Mouse (Mus musculus): ENCODE data around the gene Cd83. TPM values are rescaled to one million over a fixed set of nuclear protein-coding genes. Genes with fewer than 3 reads are reported as not detected.

Cd83 gene
- total RNA-seq, 4 experiments from 2014 or later: 2.2 to 5.8 (median 3.8) TPM

DNA sequence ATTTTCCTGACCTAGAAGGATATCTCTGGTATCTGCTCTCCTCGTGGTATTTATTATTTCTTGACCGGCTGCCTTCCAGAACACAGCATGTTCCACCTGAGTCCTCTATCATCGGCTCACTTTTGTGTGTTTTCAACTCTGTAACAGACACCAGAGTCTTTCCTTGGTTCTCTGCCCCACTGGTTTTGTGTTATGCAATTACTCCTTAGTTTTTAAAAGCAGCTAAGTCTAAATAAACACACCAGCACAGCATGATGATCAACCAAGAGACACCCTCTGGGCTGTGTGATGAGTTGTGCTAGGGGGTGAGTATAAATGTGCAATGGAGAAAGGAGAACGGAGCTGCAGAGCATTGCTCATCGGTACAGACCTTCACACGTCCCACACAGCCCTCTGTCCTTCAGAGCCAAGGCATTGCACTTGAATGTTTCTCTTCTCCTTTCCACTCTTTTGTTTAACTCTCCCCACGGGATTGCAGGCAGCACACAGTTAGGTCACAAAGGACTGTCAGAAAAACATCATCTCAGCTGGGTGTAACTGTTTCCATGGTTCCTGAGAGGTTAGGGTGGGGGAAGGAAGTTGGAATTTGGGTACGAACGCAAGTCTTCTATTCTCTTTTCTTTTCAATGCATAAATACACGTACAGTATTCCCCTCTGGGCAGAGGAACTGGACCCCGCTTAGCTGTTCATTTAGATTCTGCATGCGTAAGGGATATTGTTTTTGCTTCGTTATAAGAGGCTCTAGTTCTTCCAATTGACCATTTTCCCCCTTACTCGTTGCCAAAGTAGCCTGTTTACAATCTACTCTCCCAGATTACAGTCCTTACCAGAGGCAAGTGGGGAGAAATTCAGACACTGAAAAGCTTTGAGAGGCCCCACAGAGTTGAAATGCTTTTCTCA lies 22.0 kb downstream of the Cd83 start:
- DNase-seq: no peak

DNA sequence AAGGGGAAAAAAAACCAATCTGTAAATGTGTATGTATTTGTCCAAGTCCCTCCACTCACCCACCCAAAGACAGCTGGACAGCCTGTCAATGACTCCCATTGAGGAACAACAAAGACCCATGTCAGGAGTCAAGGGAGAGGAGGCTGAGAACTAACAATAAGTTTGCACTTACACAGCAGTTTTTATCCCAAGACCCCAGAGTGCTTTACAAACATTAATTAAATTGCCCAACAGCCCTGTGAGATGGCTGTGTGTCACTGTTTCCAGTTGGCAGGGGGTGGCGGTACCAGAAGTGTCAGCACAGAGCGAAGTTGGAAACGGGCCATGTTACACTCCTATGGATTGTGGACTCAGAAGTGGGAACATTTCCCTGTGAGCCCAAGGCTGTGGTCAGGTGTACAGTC lies 22.7 kb downstream of the Cd83 start:
- DNase-seq: no peak

DNA sequence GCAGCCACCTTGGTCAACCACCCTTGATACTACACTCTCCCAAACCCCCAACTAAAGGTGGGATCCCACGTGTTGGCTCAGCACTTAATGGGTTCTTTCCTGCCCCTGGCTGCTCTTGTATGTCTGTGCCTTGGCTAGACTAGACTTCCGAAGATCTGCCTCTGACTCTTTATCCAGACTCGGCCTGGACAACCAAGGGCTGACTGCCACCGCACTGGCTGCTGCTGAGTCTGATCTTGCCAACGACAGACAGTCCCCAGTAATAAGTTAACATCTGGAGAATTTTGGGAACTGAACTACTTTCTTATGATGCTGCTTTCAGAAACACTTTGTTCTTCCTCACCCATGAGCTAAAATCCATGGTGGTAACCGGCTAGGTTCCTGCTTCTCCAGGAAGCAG lies 26.0 kb downstream of the Cd83 start:
- DNase-seq: no peak

DNA sequence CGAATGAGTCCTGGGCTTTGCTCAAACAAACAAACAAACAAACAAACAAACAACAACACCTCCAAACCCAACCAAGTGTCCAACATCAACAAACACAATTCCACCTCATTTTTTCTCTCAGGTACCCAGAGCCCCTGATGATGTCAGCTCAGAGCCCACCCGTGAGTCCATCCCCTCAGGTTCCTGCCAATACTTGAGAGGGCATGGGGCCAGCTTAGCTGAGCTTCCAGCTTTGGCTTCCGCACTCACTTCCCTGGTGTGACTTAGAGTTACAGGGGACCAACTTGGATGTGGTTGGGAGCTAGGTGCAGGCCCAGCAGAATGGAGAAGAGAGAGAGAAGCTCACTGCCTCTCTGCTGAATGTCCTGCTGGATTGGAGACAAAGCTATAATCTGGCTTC lies 27.3 kb downstream of the Cd83 start:
- DNase-seq: no peak

DNA sequence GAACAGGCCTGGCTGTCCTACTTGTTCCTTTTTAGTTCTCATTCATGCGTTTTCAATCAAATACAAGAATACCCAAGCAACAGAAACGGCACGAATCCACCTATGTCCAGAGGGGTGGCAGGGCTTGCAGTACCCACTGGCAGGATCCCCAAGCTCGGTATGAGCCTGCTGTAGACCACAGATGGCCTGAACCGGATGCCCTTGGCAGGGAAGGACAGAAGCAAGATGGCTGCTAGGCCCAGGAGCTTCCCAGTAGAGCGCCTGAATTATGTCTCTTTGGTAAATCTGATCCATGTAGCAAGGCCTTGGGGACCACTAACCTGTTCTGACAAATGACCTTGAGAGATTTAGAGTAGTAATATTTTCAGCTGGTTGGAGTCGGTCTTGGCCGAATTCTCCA lies 28.9 kb downstream of the Cd83 start:
- no peak for DNase-seq

DNA sequence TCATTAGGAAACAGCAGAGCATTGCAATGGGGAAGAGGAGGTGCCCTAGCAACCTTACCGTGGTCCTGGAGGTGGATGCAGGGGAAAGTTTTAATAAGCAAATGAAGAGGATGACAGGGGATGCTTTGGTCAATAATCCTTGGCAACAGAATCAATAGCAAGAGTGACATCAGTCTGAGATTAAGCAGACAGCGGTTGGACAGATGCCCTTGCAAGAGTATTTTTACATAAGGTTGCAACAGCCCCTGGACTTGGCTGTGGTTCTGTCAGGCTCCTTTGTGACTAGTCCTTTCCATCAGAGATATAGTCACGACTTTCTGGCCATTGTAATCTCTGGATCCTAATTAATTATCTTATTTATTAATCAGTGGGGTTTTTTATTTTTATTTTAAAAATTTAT lies 32.9 kb downstream of the Cd83 start:
- DNase-seq: no peak

DNA sequence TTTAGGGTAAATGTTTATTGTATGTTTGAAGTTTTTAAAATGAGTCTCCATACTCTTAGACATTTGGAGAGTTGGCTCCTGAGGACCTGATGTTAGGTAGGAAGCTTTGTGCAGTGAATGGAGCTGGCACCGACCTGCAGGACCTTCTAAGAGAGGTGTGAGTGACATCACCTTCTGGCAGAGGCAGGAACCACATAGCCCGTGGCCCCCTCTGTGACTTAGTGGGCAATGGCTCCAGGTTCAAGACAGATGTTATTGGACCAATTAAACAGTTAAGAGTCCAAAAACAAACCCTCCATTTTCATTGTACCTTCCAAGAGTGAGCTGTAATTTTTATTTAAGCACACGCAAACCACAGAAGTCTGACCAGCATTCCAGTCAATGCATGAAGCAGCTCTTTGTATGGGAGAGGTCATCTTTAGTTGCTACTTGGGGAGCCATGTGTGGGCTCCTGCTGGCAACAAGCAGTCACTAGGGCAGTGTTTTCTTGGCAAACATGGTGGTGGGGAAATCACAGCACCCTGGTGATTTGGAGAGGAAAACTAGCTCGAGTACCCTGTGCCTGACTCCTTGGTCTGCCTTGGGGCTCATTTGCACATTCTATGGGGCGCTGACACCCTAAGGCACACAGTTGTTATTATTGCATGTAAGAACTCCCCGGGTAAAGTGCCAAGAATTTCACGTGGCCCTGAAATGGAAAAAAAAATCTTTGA lies 33.9 kb downstream of the Cd83 start:
- no peak for DNase-seq

DNA sequence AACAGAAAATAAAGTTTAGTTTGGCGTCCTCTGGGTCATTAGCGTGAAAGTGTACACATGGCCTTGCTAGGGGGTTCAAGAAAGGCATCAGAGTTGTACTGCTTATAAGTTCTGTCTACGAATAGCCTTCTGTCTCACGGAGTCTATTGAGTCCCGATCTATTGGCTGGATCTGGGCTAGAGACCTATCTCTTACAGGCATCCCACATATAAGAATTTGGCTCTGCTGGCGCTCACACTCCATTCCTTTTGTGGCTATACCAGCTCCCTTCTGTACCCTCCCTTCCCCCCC lies 34.4 kb downstream of the Cd83 start:
- no peak for DNase-seq

DNA sequence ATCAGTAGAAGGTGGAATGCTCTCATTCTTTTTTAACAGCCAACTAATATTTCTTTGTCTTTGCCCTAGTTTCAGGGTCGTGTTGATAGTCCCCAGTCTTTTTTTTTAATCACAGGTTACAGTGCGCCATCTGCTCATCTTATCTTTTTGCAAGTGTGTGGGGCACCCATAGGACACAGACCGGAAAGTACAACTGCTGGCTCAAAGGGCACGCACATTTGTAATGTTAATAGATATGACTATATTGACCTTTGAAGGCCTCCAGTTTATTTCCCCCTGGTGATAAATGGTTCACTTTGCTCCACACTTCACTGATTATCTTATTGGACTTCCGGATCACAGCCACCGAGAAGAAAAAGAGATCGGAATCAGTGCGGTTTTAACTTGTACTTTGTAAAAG lies 35.5 kb downstream of the Cd83 start:
- no peak for DNase-seq

DNA sequence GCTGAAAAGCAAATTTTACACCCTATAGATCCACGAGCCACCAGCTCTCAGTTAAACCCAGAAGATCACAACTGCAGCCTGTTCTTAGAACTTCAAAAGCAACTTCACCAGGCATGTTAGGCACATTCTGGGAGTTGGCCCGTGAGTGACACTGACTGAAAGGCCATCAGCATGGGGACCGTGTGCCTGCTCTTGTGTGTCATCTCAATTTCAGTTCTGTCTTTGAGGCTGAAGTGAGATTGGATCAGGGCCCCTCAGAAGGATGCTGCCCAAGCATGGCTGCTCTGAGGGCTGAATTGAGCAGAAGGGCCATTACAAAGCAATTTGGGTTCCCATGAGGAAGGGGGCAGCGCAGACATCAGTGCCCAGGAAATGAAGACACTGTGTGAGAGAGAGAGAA lies 37.7 kb downstream of the Cd83 start:
- DNase-seq: no peak

DNA sequence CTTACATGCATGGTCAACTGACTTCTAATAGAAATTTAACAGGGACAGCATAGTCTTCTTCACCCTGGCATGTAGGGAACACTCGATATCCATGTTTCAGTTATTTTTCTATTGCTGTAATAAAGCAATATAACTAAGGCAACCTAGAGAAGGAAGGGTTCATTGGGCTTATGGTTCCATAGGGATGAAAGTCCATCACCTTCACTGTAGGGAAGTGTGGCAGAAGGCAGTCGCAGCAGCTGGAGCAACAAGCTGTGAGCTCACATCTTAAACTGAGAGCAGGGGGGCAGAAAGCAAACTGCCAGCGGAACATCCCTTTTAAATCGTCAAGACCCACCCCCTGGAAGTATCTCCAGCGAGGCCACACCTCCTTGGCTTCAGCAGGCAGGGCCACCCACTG lies 44.1 kb downstream of the Cd83 start:
- no peak for DNase-seq

DNA sequence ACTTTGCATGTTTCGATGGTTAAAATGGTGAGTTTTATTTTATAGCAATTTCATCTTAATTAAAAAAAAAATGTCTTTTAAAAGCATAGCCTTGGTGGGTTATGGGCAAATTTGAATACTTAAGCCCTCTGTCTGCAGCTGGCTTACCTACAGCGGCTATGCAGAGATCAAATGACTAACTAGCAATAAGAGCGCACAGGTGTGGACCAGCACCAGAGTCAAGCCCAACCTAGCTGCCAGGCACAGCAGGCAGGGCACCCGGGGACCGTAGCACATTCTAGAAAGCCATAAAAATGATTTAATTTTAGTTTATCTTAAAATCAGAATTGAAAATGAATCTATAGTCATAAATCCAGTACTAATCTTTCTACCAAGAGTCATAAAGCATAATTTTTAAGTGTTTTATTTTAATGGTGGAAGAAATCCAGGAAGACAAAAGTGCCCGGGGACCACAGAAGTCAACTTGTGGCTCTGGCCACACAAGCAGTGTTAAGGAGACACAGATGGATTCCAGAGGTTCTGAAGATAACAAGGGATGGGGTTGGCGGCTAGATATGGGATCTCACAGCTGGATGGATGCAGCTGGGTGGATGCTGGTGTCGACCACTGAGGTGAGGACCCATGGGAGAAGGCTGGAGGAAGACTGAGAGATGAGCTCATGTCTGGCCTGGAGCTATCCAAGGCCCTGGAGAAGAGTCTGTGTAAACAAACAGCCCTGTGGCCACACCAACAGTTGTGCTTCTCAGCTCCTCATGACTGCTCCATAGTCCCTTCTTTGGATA lies 46.5 kb downstream of the Cd83 start:
- no peak for DNase-seq

DNA sequence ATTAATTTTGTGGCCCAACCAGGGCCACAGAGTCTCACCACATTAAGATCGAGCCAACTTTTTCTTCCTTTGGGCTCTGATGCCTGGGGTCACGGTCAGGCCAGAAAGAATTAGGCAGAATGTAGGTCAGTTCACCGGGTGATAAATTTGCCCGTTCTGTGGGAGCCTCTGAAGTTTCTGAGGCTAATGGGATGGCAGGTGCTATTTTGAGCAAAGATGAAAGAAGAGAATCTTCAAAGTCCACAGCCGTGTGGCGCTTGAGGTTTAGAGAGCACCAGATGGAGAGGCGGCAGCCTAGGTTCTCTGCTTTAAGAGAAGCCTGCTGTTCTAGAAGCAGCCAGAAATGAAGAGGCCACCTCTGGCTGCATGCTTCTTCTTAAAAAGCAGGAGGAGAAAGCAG lies 48.2 kb downstream of the Cd83 start:
- DNase-seq: peak; percentile 61

DNA sequence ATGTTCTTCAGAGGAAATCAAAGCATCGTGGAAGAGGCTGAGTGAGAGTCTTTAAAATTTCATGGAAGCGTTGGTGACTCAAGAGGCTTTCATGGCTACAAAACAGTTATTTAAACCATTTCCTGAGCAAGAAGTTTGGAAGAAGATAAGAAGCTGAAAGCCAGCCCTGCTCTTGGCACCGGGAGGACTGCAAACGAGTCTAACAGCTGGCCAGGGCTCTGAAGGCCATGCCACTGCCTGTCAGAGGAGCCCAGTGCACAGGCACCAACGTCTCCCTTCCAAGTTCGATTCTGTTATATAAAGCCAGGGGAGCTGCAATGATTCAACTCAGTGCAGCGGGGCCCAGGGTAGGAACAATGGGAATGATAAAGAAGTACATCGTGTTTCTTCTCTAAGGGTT lies 51.8 kb downstream of the Cd83 start:
- peak; percentile 45 for DNase-seq

DNA sequence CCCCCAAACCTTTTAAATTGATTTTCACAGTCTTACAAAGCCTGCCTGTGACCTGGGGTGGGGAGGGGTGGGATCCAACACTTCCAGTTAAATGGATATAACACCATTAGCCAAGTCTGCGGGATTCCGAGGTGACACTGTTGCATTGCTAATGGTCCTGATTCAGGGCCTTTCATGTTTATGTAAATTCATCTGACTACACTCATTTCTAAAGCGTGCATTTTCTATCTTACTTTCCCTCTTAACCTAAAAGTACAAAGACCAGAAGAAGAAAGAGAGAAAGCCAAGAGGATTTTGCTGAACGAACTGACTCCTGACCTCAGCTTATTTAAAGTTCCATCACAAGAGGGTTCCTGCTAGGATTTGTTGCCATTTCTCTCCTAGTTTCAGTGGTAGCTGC lies 53.2 kb downstream of the Cd83 start:
- no peak for DNase-seq

DNA sequence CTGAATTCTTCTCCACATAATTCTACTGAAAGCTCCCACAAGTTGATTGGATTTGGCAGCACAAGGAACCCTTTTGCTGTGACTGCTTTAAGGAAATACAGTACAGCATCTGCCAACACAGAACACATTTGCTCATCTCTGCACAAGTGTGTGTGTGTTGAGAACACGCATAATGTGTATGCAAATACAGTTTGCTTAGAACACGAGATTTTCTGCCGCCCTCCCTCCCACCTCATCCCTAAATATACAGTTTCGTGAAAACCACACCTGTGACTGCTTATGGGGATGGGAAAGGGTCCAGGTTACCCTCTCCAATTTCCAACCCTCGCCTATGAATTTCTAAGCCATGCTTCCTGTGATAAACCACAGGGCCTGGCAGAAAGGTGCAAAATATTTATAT lies 60.6 kb downstream of the Cd83 start:
- DNase-seq: no peak

DNA sequence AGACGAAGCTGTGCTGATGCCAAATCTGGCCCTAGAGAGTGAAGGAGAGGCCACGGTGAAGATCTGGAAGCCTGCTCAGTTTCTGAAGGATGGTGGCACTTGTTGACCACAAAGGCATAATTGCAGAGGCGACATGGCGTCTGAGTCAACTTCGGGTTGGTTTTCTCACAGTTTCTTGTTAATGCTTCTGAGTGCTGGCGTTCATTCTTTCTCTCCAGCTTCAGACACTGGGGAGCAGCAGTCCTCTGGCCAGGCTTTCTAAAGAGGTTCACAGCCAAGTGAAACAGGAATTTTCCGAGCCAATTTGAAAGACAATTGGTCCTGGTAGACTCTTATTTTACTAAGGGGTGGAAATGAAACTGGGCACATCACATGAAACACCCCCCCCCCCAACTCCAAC lies 62.6 kb downstream of the Cd83 start:
- no peak for DNase-seq

DNA sequence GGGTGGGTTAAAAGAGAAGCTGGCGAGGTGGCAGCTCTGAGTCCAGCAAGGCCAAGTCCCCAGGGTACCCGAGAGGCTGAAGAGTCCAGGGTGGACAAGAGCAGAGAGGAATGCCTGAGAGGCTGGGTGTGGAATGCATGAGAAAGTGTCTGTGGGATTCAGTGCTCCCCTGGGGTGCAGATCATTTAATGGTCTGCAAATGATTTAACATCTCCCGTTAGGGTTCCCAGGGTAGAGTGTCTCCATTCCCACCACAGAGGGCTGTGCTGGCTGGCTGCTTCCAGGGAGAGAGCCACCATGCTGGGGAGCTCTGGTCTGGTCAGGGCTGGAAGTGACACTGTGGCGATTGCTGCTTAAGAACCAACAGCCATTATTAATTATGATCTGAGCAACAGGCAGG lies 65.2 kb downstream of the Cd83 start:
- no peak for DNase-seq

DNA sequence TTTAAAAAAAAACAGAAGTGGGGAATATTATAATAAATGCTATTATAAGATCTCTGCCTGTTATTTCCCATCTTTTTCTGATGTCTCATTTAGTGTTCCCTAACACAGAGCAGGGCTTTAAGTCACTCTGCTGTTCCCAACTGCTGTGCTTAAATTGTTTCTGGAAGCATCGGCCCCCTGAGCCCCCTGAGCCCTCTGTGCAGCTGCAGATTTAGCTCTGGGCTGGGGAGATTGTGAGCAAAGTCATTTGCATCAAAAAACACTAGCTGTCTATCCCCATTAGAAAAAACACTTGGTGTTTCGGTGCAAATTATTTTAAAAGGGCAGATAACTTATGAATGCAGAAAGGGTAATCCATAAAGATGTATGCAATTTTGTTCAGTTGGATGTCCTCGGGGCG lies 66.5 kb downstream of the Cd83 start:
- DNase-seq: no peak

All from adrenal gland, adult 8-10 months (tissue).